15 mouse cellular contexts compared by ENCODE assay signal in genomic region chr13:22061422-22061821, GRCm38 (mm10). TPM values are rescaled to one million over a fixed set of nuclear protein-coding genes. Genes with fewer than 3 reads are reported as not detected.
"Had no signal": no experiment of that assay in that cellular context is flagged by ENCODE, and none has a peak within 500 bp of the region (broad histone marks: within the 10 kb centered on the region; RNA-seq: fewer than 3 reads in every experiment).

No protein-coding gene starts in this region.

- DNase-seq: lung, adult 18-20 months; lung, embryonic 14.5 days; lung, postnatal 10 days; lung, postnatal 4 days; midbrain, embryonic 14.5 days; retina, postnatal 1 day; right cerebral cortex, adult 18-20 months; right cerebral cortex, postnatal 25 days; right cerebral cortex, postnatal 4 days; spleen, adult 18-20 months; thymus, adult 18-20 months; thymus, postnatal 14 days; thymus, postnatal 36 days had no signal

- ATAC-seq: midbrain, embryonic 16.5 days had no signal

RNA-seq across cellular contexts. Expression of gene Vmn1r188, which starts 22.8 kb away (rescaled TPM):
- total RNA-seq: megakaryocyte-erythroid progenitor cell, adult 5-6 weeks had no signal
